In the genomic region with DNA sequence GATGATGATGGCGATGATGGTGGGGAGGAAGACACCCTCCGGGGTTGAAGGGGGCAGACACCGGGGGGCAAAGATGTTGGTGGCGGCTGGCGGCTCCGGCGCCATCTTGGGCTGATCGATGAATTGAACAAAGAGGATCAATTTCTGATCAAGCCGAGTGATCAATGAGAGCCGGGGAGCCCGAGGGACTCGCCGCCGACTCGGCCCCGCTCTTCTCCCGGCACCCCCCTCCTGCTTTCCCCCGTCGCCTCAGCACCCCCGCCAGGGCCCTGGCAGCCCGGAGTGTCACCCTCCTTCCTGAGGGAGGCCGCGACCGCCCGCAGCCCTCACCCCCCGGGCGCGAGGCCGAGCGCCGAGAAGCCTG, we compare ENCODE assay signal across 8 mouse cellular contexts. TPM values are rescaled to one million over a fixed set of nuclear protein-coding genes. Genes with fewer than 3 reads are reported as not detected.
DNase-seq lines count a peak whose midpoint lies in the region; ATAC-seq and TF ChIP-seq lines count a peak whose summit lies in the region.

No protein-coding gene starts in this region.

- no peak for TF ChIP-seq CTCF in small intestine, adult 2 months (IDR thresholded peaks at IDR 0.05; ENCODE audit: extremely low read depth, insufficient read length, insufficient replicate concordance, low read depth, low read length)

- DNase-seq in heart, postnatal 4 days: no peak
- peak; percentile 46 to 81 for DNase-seq in spleen, postnatal 4 days (ENCODE audit: low spot score in 2 of 2)
- DNase-seq in spleen, adult 12 weeks (ENCODE audit: low spot score): no peak
- DNase-seq in liver, embryonic 11.5 days (ENCODE audit: low spot score): no peak
- DNase-seq in right cerebral cortex, postnatal 4 days: no peak

- H3K4me2 ChIP-seq in heart, embryonic 11.5 days: peak overlapping the region; percentile 99
- H3K4me2 ChIP-seq in forebrain, embryonic 13.5 days: peak overlapping the region; percentile 96
- peak overlapping the region; percentile 99 for H3K4me2 ChIP-seq in liver, embryonic 11.5 days

- peak overlapping the region; percentile 80 for H3K4me3 ChIP-seq in heart, embryonic 11.5 days (ENCODE audit: low read depth, low read length)
- H3K4me3 ChIP-seq in forebrain, embryonic 13.5 days: peak overlapping the region; percentile 98
- H3K4me3 ChIP-seq in liver, embryonic 11.5 days (ENCODE audit: low read depth, low read length): peak overlapping the region; percentile 93
- H3K4me3 ChIP-seq in small intestine, adult 2 months (ENCODE audit: low read depth, low read length): peak overlapping the region; percentile 100

- peaks cover 4% of the 10 kb centered on the region; the same call in 1 of the 2 replicates for H3K4me1 ChIP-seq in heart, embryonic 11.5 days (ENCODE audit: control insufficient read depth, insufficient read depth, low read length)
- H3K4me1 ChIP-seq in forebrain, embryonic 13.5 days: peaks cover 47% of the 10 kb centered on the region
- peaks cover 6% of the 10 kb centered on the region for H3K4me1 ChIP-seq in liver, embryonic 11.5 days (replicated peaks; ENCODE audit: control insufficient read depth, insufficient read depth, low read length)
- H3K4me1 ChIP-seq in small intestine, adult 2 months (ENCODE audit: control insufficient read depth, insufficient read depth, insufficient read length, low read length): peaks cover 9% of the 10 kb centered on the region

- under 1% methylated on average over 31 of the region's 31 CpGs for WGBS in heart, embryonic 11.5 days (ENCODE audit: insufficient replicate concordance)
- 0% methylated on average over 30 of the region's 31 CpGs for WGBS in forebrain, embryonic 13.5 days
- WGBS in liver, embryonic 11.5 days: 0% methylated on average over 30 of the region's 31 CpGs
- under 1% methylated on average over 30 of the region's 31 CpGs for WGBS in small intestine, adult 2 months

- H3K36me3 ChIP-seq in heart, embryonic 11.5 days (ENCODE audit: control insufficient read depth, insufficient read depth, low read length): no peaks in the 10 kb centered on the region
- H3K36me3 ChIP-seq in forebrain, embryonic 13.5 days (ENCODE audit: poor library complexity, severe bottlenecking): no peaks in the 10 kb centered on the region
- no peaks in the 10 kb centered on the region for H3K36me3 ChIP-seq in liver, embryonic 11.5 days (ENCODE audit: control insufficient read depth, insufficient read depth, low read length)
- H3K36me3 ChIP-seq in small intestine, adult 2 months (ENCODE audit: control insufficient read depth, insufficient read depth, low read length): no peaks in the 10 kb centered on the region

- H3K27ac ChIP-seq in heart, embryonic 11.5 days (ENCODE audit: low read depth, low read length): peak overlapping the region; percentile 92
- H3K27ac ChIP-seq in forebrain, embryonic 13.5 days: peak overlapping the region; percentile 95
- H3K27ac ChIP-seq in liver, embryonic 11.5 days (ENCODE audit: low read depth, low read length): peak overlapping the region; percentile 89
- peak overlapping the region; percentile 77 for H3K27ac ChIP-seq in small intestine, adult 2 months (ENCODE audit: insufficient read depth, low read depth, low read length)

- H3K27me3 ChIP-seq in heart, embryonic 11.5 days (ENCODE audit: control insufficient read depth, insufficient read depth, low read length): peaks cover 10% of the 10 kb centered on the region
- peaks cover 39% of the 10 kb centered on the region for H3K27me3 ChIP-seq in forebrain, embryonic 13.5 days
- H3K27me3 ChIP-seq in liver, embryonic 11.5 days (replicated peaks; ENCODE audit: control insufficient read depth, insufficient read depth, low read length): peaks cover 5% of the 10 kb centered on the region; the same call in 1 of the 2 replicates
- peaks cover 7% of the 10 kb centered on the region; the same call in 1 of the 2 replicates for H3K27me3 ChIP-seq in small intestine, adult 2 months (ENCODE audit: control insufficient read depth, insufficient read depth, low read length)

- H3K9me3 ChIP-seq in heart, embryonic 11.5 days (replicated peaks; ENCODE audit: control insufficient read depth, low read length): no peaks in the 10 kb centered on the region
- no peaks in the 10 kb centered on the region for H3K9me3 ChIP-seq in forebrain, embryonic 13.5 days (replicated peaks)
- H3K9me3 ChIP-seq in liver, embryonic 11.5 days (ENCODE audit: control insufficient read depth, low read length): no peaks in the 10 kb centered on the region

- ATAC-seq in heart, embryonic 11.5 days (replicated peaks; ENCODE audit: insufficient number of reproducible peaks, low FRiP score, low TSS enrichment): peak; percentile 43; the same call in 1 of the 2 replicates
- peak; percentile 62 for ATAC-seq in forebrain, embryonic 13.5 days
- ATAC-seq in liver, embryonic 11.5 days (replicated peaks; ENCODE audit: low FRiP score): peak; percentile 46

- no peak for TF ChIP-seq POLR2A in small intestine, adult 2 months (IDR thresholded peaks at IDR 0.05; ENCODE audit: low read depth, low read length)

- H3K9ac ChIP-seq in heart, embryonic 11.5 days (ENCODE audit: low read depth, low read length): peak overlapping the region; percentile 95
- H3K9ac ChIP-seq in forebrain, embryonic 13.5 days: peak overlapping the region; percentile 94
- peak overlapping the region; percentile 87 for H3K9ac ChIP-seq in liver, embryonic 11.5 days (ENCODE audit: low read depth, low read length)

RNA-seq across cellular contexts. Expression of a gene that starts 0.5 kb away (rescaled TPM):
- polyA plus RNA-seq in heart, embryonic 11.5 days (2014; fragmentation: Nextera tagmentation; extraction: Ambion mirVana): 67.5 and 71.0 TPM in 2 replicates
- total RNA-seq in heart, postnatal 4 days (2021): 100 to 1,000 TPM; 126 to 131 TPM
- 139 and 143 TPM in 2 replicates for polyA plus RNA-seq in forebrain, embryonic 13.5 days (2015; fragmentation: Nextera tagmentation; extraction: Ambion mirVana)
- polyA plus RNA-seq in liver, embryonic 11.5 days (2014; fragmentation: Nextera tagmentation; extraction: Ambion mirVana): 45.8 and 50.0 TPM in 2 replicates
- 17.0 and 42.1 TPM in 2 replicates for polyA plus RNA-seq in small intestine, adult 2 months (2012; rRNA removed)

Comparison
In these comparisons a context has a peak if more than half of its experiments do, and no peak if none do; other contexts are left out.
1. DNase-seq: peak in spleen, postnatal 4 days (2 of 2); none in heart, postnatal 4 days (single experiment), spleen, adult 12 weeks (single experiment), liver, embryonic 11.5 days (single experiment) and right cerebral cortex, postnatal 4 days (single experiment).
2. Peak in every context shown above with its lines, with median percentiles within 50 percentile points of each other: ATAC-seq, H3K27ac ChIP-seq, H3K4me2 ChIP-seq, H3K4me3 ChIP-seq and H3K9ac ChIP-seq.